Mouse (Mus musculus): ENCODE results near the gene Asl. TPM values are rescaled to one million over a fixed set of nuclear protein-coding genes. Genes with fewer than 3 reads are reported as not detected.

Gene Asl
- total and polyA plus RNA-seq, 2 experiments from 2014 or later = 31.4 to 43.2 TPM

GRCm38 (mm10) chr5:130047013-130047412 is 18.0 kb upstream of the Asl start:
- no peak overlapping the region for H3K9ac ChIP-seq (replicated peaks; ENCODE audit: low read length)
- H3K27me3 ChIP-seq (ENCODE audit: insufficient read depth, low read length) = no peaks in the 10 kb centered on the region
- 82% methylated on average over 6 of the region's 6 CpGs for WGBS
- no peak overlapping the region for H3K27ac ChIP-seq
- no peak for DNase-seq (ENCODE audit: low spot score)
- no peaks in the 10 kb centered on the region for H3K9me3 ChIP-seq (ENCODE audit: low read length)
- no peak for ATAC-seq
- H3K36me3 ChIP-seq (ENCODE audit: insufficient read depth, low read length) = peaks cover 23% of the 10 kb centered on the region
- peak; percentile 49 for TF ChIP-seq CTCF (IDR thresholded peaks at IDR 0.05; ENCODE audit: low read depth)
- no peak overlapping the region for H3K4me2 ChIP-seq (ENCODE audit: low read depth, low read length)
- H3K4me3 ChIP-seq (ENCODE audit: low read length) = no peak overlapping the region
- no peaks in the 10 kb centered on the region for H3K4me1 ChIP-seq (ENCODE audit: insufficient read depth, low read length)

- Histone ChIP-seq H3K9ac (replicated peaks; ENCODE audit: low read length) (no peak overlapping the region), H3K4me3 (ENCODE audit: low read length) (no peak overlapping the region), H3K27me3 (ENCODE audit: insufficient read depth, low read length) (no peaks in the 10 kb centered on the region), H3K4me1 (ENCODE audit: insufficient read depth, low read length) (no peaks in the 10 kb centered on the region), H3K36me3 (ENCODE audit: insufficient read depth, low read length) (peaks cover 27% of the 10 kb centered on the region), H3K9me3 (ENCODE audit: low read length) (no peaks in the 10 kb centered on the region), H3K4me2 (ENCODE audit: low read depth, low read length) (no peak overlapping the region), H3K27ac (no peak overlapping the region)
- 91% methylated on average over 10 of the region's 10 CpGs for WGBS
- ATAC-seq (no peak), DNase-seq (ENCODE audit: low spot score) (no peak)
- TF ChIP-seq CTCF (IDR thresholded peaks at IDR 0.05; ENCODE audit: low read depth) = no peak
Measured at GRCm38 (mm10) chr5:130046589-130046988, 17.5 kb upstream of the Asl start.

GRCm38 (mm10) chr5:130046100-130046499 is 17.1 kb upstream of the Asl start:
- H3K27me3 ChIP-seq (ENCODE audit: insufficient read depth, low read length) = no peaks in the 10 kb centered on the region
- no peaks in the 10 kb centered on the region for H3K9me3 ChIP-seq (ENCODE audit: low read length)
- no peak overlapping the region for H3K9ac ChIP-seq (replicated peaks; ENCODE audit: low read length)
- WGBS = 86% methylated on average over 7 of the region's 7 CpGs
- H3K4me1 ChIP-seq (ENCODE audit: insufficient read depth, low read length) = no peaks in the 10 kb centered on the region
- no peak overlapping the region for H3K27ac ChIP-seq
- no peak for DNase-seq (ENCODE audit: low spot score)
- no peak overlapping the region for H3K4me3 ChIP-seq (ENCODE audit: low read length)
- H3K4me2 ChIP-seq (ENCODE audit: low read depth, low read length) = no peak overlapping the region
- TF ChIP-seq CTCF (IDR thresholded peaks at IDR 0.05; ENCODE audit: low read depth) = no peak
- peaks cover 32% of the 10 kb centered on the region for H3K36me3 ChIP-seq (ENCODE audit: insufficient read depth, low read length)
- ATAC-seq = no peak

- DNase-seq (ENCODE audit: low spot score) (peak; percentile 67), ATAC-seq (no peak)
- Histone ChIP-seq H3K4me1 (ENCODE audit: insufficient read depth, low read length) (no peaks in the 10 kb centered on the region), H3K4me2 (ENCODE audit: low read depth, low read length) (no peak overlapping the region), H3K27ac (no peak overlapping the region), H3K36me3 (ENCODE audit: insufficient read depth, low read length) (peaks cover 39% of the 10 kb centered on the region), H3K9me3 (ENCODE audit: low read length) (no peaks in the 10 kb centered on the region), H3K27me3 (ENCODE audit: insufficient read depth, low read length) (no peaks in the 10 kb centered on the region), H3K4me3 (ENCODE audit: low read length) (no peak overlapping the region), H3K9ac (replicated peaks; ENCODE audit: low read length) (no peak overlapping the region)
- WGBS = 65% methylated on average over 7 of the region's 7 CpGs
- peak; percentile 72 for TF ChIP-seq CTCF (IDR thresholded peaks at IDR 0.05; ENCODE audit: low read depth)
Measured at GRCm38 (mm10) chr5:130044201-130044695, 15.2 kb upstream of the Asl start.

- H3K9ac ChIP-seq (replicated peaks; ENCODE audit: low read length) = no peak overlapping the region
- no peak for TF ChIP-seq CTCF (IDR thresholded peaks at IDR 0.05; ENCODE audit: low read depth)
- no peaks in the 10 kb centered on the region for H3K4me1 ChIP-seq (ENCODE audit: insufficient read depth, low read length)
- no peak overlapping the region for H3K4me2 ChIP-seq (ENCODE audit: low read depth, low read length)
- no peaks in the 10 kb centered on the region for H3K9me3 ChIP-seq (ENCODE audit: low read length)
- 86% methylated on average over 3 of the region's 3 CpGs for WGBS
- H3K27me3 ChIP-seq (ENCODE audit: insufficient read depth, low read length) = no peaks in the 10 kb centered on the region
- DNase-seq (ENCODE audit: low spot score) (no peak), ATAC-seq (no peak)
- H3K36me3 ChIP-seq (ENCODE audit: insufficient read depth, low read length) = peaks cover 39% of the 10 kb centered on the region
- H3K4me3 ChIP-seq (ENCODE audit: low read length) = no peak overlapping the region
- H3K27ac ChIP-seq = no peak overlapping the region
Measured at GRCm38 (mm10) chr5:130043741-130044140, 14.7 kb upstream of the Asl start.

GRCm38 (mm10) chr5:130041262-130041661 is 12.2 kb upstream of the Asl start:
- WGBS = 81% methylated on average over 4 of the region's 4 CpGs
- Histone ChIP-seq H3K27ac (no peak overlapping the region), H3K9me3 (ENCODE audit: low read length) (no peaks in the 10 kb centered on the region), H3K27me3 (ENCODE audit: insufficient read depth, low read length) (no peaks in the 10 kb centered on the region), H3K36me3 (ENCODE audit: insufficient read depth, low read length) (peaks cover 40% of the 10 kb centered on the region), H3K4me1 (ENCODE audit: insufficient read depth, low read length) (no peaks in the 10 kb centered on the region), H3K4me3 (ENCODE audit: low read length) (no peak overlapping the region), H3K9ac (replicated peaks; ENCODE audit: low read length) (no peak overlapping the region), H3K4me2 (ENCODE audit: low read depth, low read length) (no peak overlapping the region)
- no peak for TF ChIP-seq CTCF (IDR thresholded peaks at IDR 0.05; ENCODE audit: low read depth)
- DNase-seq (ENCODE audit: low spot score) (no peak), ATAC-seq (no peak)

GRCm38 (mm10) chr5:130040797-130041196 is 11.8 kb upstream of the Asl start:
- no peak for ATAC-seq
- Histone ChIP-seq H3K9me3 (ENCODE audit: low read length) (no peaks in the 10 kb centered on the region), H3K4me1 (ENCODE audit: insufficient read depth, low read length) (no peaks in the 10 kb centered on the region), H3K36me3 (ENCODE audit: insufficient read depth, low read length) (peaks cover 40% of the 10 kb centered on the region), H3K27me3 (ENCODE audit: insufficient read depth, low read length) (no peaks in the 10 kb centered on the region), H3K4me3 (ENCODE audit: low read length) (no peak overlapping the region), H3K27ac (no peak overlapping the region), H3K4me2 (ENCODE audit: low read depth, low read length) (no peak overlapping the region), H3K9ac (replicated peaks; ENCODE audit: low read length) (no peak overlapping the region)
- 95% methylated on average over 4 of the region's 4 CpGs for WGBS
- TF ChIP-seq CTCF (IDR thresholded peaks at IDR 0.05; ENCODE audit: low read depth) = no peak
- DNase-seq (ENCODE audit: low spot score) = no peak
